ENCODE assay signal across 18 mouse cellular contexts in the genomic region with DNA sequence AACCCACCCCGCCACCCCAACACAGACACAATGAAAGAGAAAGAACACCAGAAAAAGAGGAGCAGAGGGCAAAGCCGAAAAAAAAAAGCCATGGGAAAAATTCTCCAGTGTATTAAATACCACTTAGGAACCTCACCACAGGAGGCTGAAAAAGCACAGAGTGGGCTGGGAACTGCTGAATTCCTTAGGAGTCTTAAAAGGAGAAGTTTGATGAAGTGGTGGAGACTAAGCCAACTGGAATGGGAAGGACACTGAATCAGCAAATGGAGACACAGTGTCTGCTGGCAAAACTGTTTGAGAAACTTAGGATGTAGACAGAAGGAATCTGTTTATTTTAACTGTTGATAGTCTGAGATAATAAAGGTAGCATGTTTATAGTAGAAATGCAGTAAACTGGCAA. TPM values are rescaled to one million over a fixed set of nuclear protein-coding genes. Genes with fewer than 3 reads are reported as not detected.
DNase-seq lines count a peak whose midpoint lies in the region; ATAC-seq and TF ChIP-seq lines count a peak whose summit lies in the region.
"Had no signal": no experiment of that assay in that cellular context is flagged by ENCODE, and none has a peak within 500 bp of the region (broad histone marks: within the 10 kb centered on the region; RNA-seq: fewer than 3 reads in every experiment).

No protein-coding gene starts in this region.

- no peak overlapping the region for H3K4me2 ChIP-seq in hindbrain, embryonic 14.5 days (replicated peaks)
- H3K4me2 ChIP-seq: embryonic facial prominence, embryonic 12.5 days; hindbrain, embryonic 12.5 days; midbrain, embryonic 13.5 days; neural tube, embryonic 15.5 days had no signal

- H3K9ac ChIP-seq in hindbrain, embryonic 14.5 days: no peak overlapping the region
- H3K9ac ChIP-seq: embryonic facial prominence, embryonic 12.5 days; hindbrain, embryonic 12.5 days; midbrain, embryonic 13.5 days; neural tube, embryonic 15.5 days had no signal

- H3K27ac ChIP-seq in left cerebral cortex, adult 2 months: peak overlapping the region; percentile 28; the same call in 1 of the 2 replicates
- H3K27ac ChIP-seq in hindbrain, embryonic 14.5 days: no peak overlapping the region
- H3K27ac ChIP-seq: embryonic facial prominence, embryonic 12.5 days; forebrain, embryonic 10.5 days; hindbrain, embryonic 12.5 days; midbrain, embryonic 13.5 days; neural tube, embryonic 15.5 days had no signal

- no peaks in the 10 kb centered on the region for H3K27me3 ChIP-seq in hindbrain, embryonic 14.5 days (ENCODE audit: control insufficient read depth, insufficient read depth, low read length)
- H3K27me3 ChIP-seq: embryonic facial prominence, embryonic 12.5 days; hindbrain, embryonic 12.5 days; midbrain, embryonic 13.5 days; neural tube, embryonic 15.5 days had no signal

- 92% methylated on average over 2 of the region's 2 CpGs for WGBS in hindbrain, embryonic 14.5 days

- no peaks in the 10 kb centered on the region for H3K9me3 ChIP-seq in hindbrain, embryonic 14.5 days (ENCODE audit: control insufficient read depth, low read length)
- H3K9me3 ChIP-seq: embryonic facial prominence, embryonic 12.5 days; forebrain, embryonic 10.5 days; G1E; hindbrain, embryonic 12.5 days; midbrain, embryonic 13.5 days; neural tube, embryonic 15.5 days had no signal

- no peak for TF ChIP-seq CTCF in left cerebral cortex, adult 2 months (IDR thresholded peaks at IDR 0.05)

- no peak overlapping the region for H3K4me3 ChIP-seq in left cerebral cortex, adult 2 months
- no peak overlapping the region for H3K4me3 ChIP-seq in hindbrain, embryonic 14.5 days (replicated peaks; ENCODE audit: low read length)
- H3K4me3 ChIP-seq: embryonic facial prominence, embryonic 12.5 days; forebrain, embryonic 10.5 days; hindbrain, embryonic 12.5 days; midbrain, embryonic 13.5 days; neural tube, embryonic 15.5 days had no signal

- ATAC-seq in hindbrain, embryonic 14.5 days (ENCODE audit: low FRiP score): no peak
- ATAC-seq: CD4-positive, CD25-positive, alpha-beta regulatory T cell, adult 4 months had no signal

- no peaks in the 10 kb centered on the region for H3K36me3 ChIP-seq in hindbrain, embryonic 14.5 days (replicated peaks; ENCODE audit: control insufficient read depth, insufficient read depth)
- H3K36me3 ChIP-seq: G1E; neural tube, embryonic 15.5 days had no signal

- H3K4me1 ChIP-seq in hindbrain, embryonic 14.5 days (replicated peaks; ENCODE audit: control insufficient read depth, insufficient read depth, low read length): no peaks in the 10 kb centered on the region
- H3K4me1 ChIP-seq: embryonic facial prominence, embryonic 12.5 days; midbrain, embryonic 13.5 days; neural tube, embryonic 15.5 days had no signal

- intact Hi-C loops in left cerebral cortex, adult 2 months (cut with DNase I): no loop called here

- no peak for DNase-seq in left cerebral cortex, adult 2 months (ENCODE audit: extremely low spot score in 1 of 2, low spot score in 2 of 2)
- DNase-seq in left cerebral cortex, adult 8-10 months (ENCODE audit: low spot score in 2 of 2): no peak
- DNase-seq in 3T3-L1 (ENCODE audit: low read depth, low spot score): peak; percentile 33
- peak; percentile 52 for DNase-seq in Muller cell, postnatal 12 days (ENCODE audit: inconsistent ontology term)
- DNase-seq in lung, postnatal 36 days: peak; percentile 30
- no peak for DNase-seq in adrenal gland, adult 8-10 months
- no peak for DNase-seq in hindbrain, embryonic 14.5 days (ENCODE audit: low spot score)
- DNase-seq: adrenal gland, postnatal 14 days; cerebellum, adult 2 months; gastrocnemius, postnatal 25 days; thymus, adult 2 months had no signal

RNA-seq across cellular contexts. Expression of a gene that starts 55.8 kb away (rescaled TPM):
- 10 to 100 TPM; 21.6 to 23.7 TPM for total RNA-seq in left cerebral cortex, adult 2 months (2021)
- 10 to 100 TPM; 18.8 to 25.5 (median 25.4) TPM for total RNA-seq in left cerebral cortex, adult 8-10 months (2022)
- total RNA-seq in adrenal gland, adult 8-10 months (2022): 10 to 100 TPM; 25.4 to 38.1 (median 27.0) TPM
- 34.5 and 34.7 TPM in 2 replicates for polyA plus RNA-seq in hindbrain, embryonic 14.5 days (2014; fragmentation: Nextera tagmentation; extraction: Ambion mirVana)

Comparison
In these comparisons a context has a peak if more than half of its experiments do, and no peak if none do; other contexts are left out.
1. DNase-seq: peak in 3T3-L1 (single experiment), Muller cell, postnatal 12 days (single experiment) and lung, postnatal 36 days (single experiment); none in left cerebral cortex, adult 2 months (0 of 2), left cerebral cortex, adult 8-10 months (0 of 2), adrenal gland, adult 8-10 months (single experiment) and hindbrain, embryonic 14.5 days (single experiment).